Mouse (Mus musculus) bone marrow, adult 2 months (tissue): ENCODE measurements at regions not wholly inside any gene's neighbourhood (a gene's known extent, or its start where the extent isn't known, plus 50 kb on each side); places are given as distances from the start of the nearest gene placed in this dataset.

Experiments used
- CTCF ChIP-seq: fragments of 200-500 bp; IDR thresholded peaks from 2 replicates; pipeline ENCODE4 v1.5.1; 2011; ENCODE audit warnings: low read length, control low read depth; ENCODE audit not compliant: control insufficient read depth, insufficient read depth
- POLR2A ChIP-seq: fragments of 200-500 bp; IDR thresholded peaks from 2 replicates; pipeline ENCODE4 v1.6.1; 2011; ENCODE audit warnings: low read depth, mild to moderate bottlenecking, control low read depth, low read length, borderline replicate concordance; ENCODE audit not compliant: control insufficient read depth

GRCm38 (mm10) chr14:14515918-14516317 lies 114.8 kb downstream of the Olfr721-ps1 start:
- TF ChIP-seq CTCF = no peak
- no peak for TF ChIP-seq POLR2A
